Mouse (Mus musculus): ENCODE measurements around the gene Igsf3. TPM values are rescaled to one million over a fixed set of nuclear protein-coding genes. Genes with fewer than 3 reads are reported as not detected.

Gene Igsf3
- total RNA-seq, 1 experiment from 2014 or later, result 0.12 TPM

Other genes starting within 250 kb of the Igsf3 start
- gene Cd2, start 89.1 kb upstream of the Igsf3 start, total RNA-seq (2017), result 573 and 576 TPM in 2 replicates
- 72.3 and 75.5 TPM in 2 replicates for gene Atp1a1, start 227.6 kb downstream of the Igsf3 start, total RNA-seq (2017)

Measured in neutrophil, adult 5-6 weeks (primary cell).